Mouse (Mus musculus) liver, embryonic 14.5 days (tissue): ENCODE results near the gene Zfp710.

ENCODE experiments used
- CTCF ChIP-seq: IDR thresholded peaks from 2 replicates; pipeline ENCODE4 v1.5.1; 2016; ENCODE audit warnings: antibody characterized with exemption, low read depth, control low read depth
- EP300 ChIP-seq: IDR thresholded peaks from 2 replicates; pipeline ENCODE4 v1.6.1; 2016; ENCODE audit warnings: antibody characterized with exemption, low read depth

DNA sequence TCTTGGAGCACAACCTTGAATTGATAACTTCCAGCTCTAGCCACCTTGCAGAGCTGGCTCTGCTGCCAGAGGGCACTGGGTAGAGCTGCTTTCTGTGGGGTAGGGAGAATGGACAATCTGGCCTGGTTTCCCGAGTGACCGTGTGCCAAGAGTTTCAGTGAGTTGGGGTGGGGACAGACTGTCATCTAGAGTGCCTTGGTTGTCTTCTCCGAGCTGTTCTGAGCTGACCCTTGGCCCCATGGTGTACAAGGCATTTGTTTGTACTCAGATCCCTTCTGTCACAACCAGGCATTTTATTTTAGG, 3.8 kb downstream of the Zfp710 start:
- TF ChIP-seq CTCF (no peak), EP300 (no peak)
